Mouse (Mus musculus) MEL (cell line): ENCODE results near the gene Ptprn2.

Source experiments
- BHLHE40 ChIP-seq: IDR thresholded peaks from 2 replicates; pipeline ENCODE4 v1.6.1; 2012; ENCODE audit warnings: low read depth, mild to moderate bottlenecking, inconsistent platforms, low read length, improper control_type of control experiment, borderline replicate concordance
- GABPA ChIP-seq: IDR thresholded peaks from 2 replicates; pipeline ENCODE4 v1.6.1; 2012; ENCODE audit warnings: low read depth, mild to moderate bottlenecking, inconsistent platforms, low read length, improper control_type of control experiment, moderate library complexity
- KAT2A ChIP-seq: conservative IDR thresholded peaks from 2 replicates; pipeline ENCODE4 v1.6.1; 2012; ENCODE audit warnings: low read depth, low read length, improper control_type of control experiment, inconsistent platforms
- RCOR1 ChIP-seq: IDR thresholded peaks from 2 replicates; pipeline ENCODE4 v1.6.1; 2012; ENCODE audit warnings: low read depth, mild to moderate bottlenecking, inconsistent platforms, low read length, improper control_type of control experiment
- TCF12 ChIP-seq: IDR thresholded peaks from 2 replicates; pipeline ENCODE4 v1.6.1; 2014; ENCODE audit warnings: low read depth, mild to moderate bottlenecking, inconsistent platforms, low read length, improper control_type of control experiment, moderate library complexity
- USF1 ChIP-seq: IDR thresholded peaks from 2 replicates; pipeline ENCODE4 v1.6.1; 2014; ENCODE audit warnings: low read depth, mild to moderate bottlenecking, inconsistent platforms, low read length, improper control_type of control experiment, moderate library complexity

DNA sequence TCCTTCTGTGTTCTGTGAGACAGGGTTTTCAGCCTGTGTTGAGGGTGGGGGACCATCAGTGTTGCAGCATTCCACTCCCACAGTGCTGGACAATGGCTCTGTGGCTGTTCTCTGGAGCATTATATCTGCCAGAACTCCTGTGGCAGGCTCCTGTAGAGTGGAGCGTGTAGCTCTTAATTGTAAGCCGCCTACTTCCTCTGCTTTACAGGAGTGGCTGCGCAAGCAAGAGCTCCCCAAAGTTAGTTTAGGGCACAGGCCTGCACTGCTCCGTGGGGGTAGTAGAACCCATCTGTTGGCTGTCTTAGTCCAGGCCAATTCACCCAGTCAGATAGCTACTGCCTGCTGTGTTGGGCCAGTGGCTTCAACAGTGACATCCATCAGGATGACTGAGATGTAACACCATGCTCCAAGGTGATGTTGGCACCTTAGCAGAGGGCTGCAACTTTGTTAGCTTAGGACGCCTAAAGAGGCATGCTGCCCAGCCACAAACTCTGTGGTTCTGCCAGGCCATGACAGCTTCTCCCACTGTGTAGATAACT, 651.0 kb downstream of the Ptprn2 start:
- no peak for TF ChIP-seq RCOR1
- no peak for TF ChIP-seq TCF12
- TF ChIP-seq USF1: no peak
- no peak for TF ChIP-seq KAT2A
- TF ChIP-seq GABPA: no peak
- no peak for TF ChIP-seq BHLHE40
